Mouse (Mus musculus): ENCODE results near the gene Atrn. TPM values are rescaled to one million over a fixed set of nuclear protein-coding genes. Genes with fewer than 3 reads are reported as not detected.

Atrn gene
- total and polyA plus RNA-seq, 2 experiments from 2014 or later: 12.6 to 76.4 TPM

DNA sequence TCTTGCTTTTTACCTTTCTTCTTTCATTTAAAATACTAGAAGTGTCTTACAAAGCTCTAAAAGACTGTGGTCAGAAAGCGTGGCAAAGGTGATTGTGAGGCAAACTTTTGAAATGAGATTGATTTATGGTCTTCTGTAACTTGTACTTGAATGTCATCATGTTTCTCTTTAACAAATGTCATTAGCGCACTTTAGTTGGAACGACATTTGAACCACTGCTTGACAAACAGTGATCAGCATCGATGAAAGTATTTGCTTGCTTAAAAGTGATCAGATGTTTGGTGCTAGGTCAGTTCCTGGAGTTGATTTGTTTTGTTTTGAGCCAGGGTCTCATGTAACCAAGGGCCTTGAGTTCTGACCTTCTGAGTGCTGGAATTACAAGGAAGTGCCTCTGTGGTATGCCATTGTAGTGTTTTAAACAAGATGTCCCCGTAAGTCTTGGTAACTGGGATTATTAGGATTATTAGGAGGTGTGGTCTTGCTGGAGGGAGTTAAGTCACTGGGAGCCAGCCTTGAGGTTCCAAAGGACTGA is 12.8 kb downstream of the Atrn start:
- H3K9ac ChIP-seq (replicated peaks; ENCODE audit: low read length): no peak overlapping the region
- H3K4me2 ChIP-seq (ENCODE audit: low read depth, low read length): no peak overlapping the region
- H3K4me1 ChIP-seq (ENCODE audit: insufficient read depth, low read length): no peaks in the 10 kb centered on the region
- DNase-seq (ENCODE audit: low spot score) (no peak), ATAC-seq (no peak)
- no peak for TF ChIP-seq CTCF (IDR thresholded peaks at IDR 0.05; ENCODE audit: low read depth)
- no peak overlapping the region for H3K27ac ChIP-seq
- H3K4me3 ChIP-seq (ENCODE audit: low read length): no peak overlapping the region
- no peaks in the 10 kb centered on the region for H3K9me3 ChIP-seq (ENCODE audit: low read length)
- H3K27me3 ChIP-seq (ENCODE audit: insufficient read depth, low read length): no peaks in the 10 kb centered on the region
- 80% methylated on average over 5 of the region's 5 CpGs for WGBS
- H3K36me3 ChIP-seq (ENCODE audit: insufficient read depth, low read length): no peaks in the 10 kb centered on the region

GRCm38 (mm10) chr2:130924950-130925349 is 18.7 kb downstream of the Atrn start:
- H3K9me3 ChIP-seq (ENCODE audit: low read length): no peaks in the 10 kb centered on the region
- H3K4me1 ChIP-seq (ENCODE audit: insufficient read depth, low read length): no peaks in the 10 kb centered on the region
- ATAC-seq (no peak), DNase-seq (ENCODE audit: low spot score) (no peak)
- no peak overlapping the region for H3K4me2 ChIP-seq (ENCODE audit: low read depth, low read length)
- no peaks in the 10 kb centered on the region for H3K36me3 ChIP-seq (ENCODE audit: insufficient read depth, low read length)
- H3K27ac ChIP-seq: no peak overlapping the region
- H3K27me3 ChIP-seq (ENCODE audit: insufficient read depth, low read length): no peaks in the 10 kb centered on the region
- TF ChIP-seq CTCF (IDR thresholded peaks at IDR 0.05; ENCODE audit: low read depth): no peak
- no peak overlapping the region for H3K9ac ChIP-seq (replicated peaks; ENCODE audit: low read length)
- 85% methylated on average over 2 of the region's 2 CpGs for WGBS
- no peak overlapping the region for H3K4me3 ChIP-seq (ENCODE audit: low read length)

DNA sequence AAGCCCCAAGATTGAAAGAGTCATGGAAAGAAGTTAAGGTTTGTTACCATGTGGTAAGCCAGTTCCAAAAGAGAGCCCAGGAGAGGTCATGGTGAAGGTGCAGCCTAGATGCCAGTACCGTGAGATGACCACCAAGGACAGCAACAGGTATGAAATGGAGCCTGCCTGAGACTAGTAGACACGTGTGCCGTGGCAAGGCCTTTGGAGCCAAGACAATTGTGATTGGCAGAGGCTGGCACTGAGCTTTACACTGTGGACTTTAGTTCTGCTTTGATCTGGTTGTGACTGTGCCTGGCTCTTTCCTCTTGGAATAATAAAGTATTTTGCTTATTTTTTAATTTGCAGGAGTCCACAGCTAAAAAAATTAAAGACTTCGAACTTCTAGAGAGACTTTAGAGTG is 21.7 kb downstream of the Atrn start:
- Histone ChIP-seq H3K27ac (no peak overlapping the region), H3K9ac (replicated peaks; ENCODE audit: low read length) (no peak overlapping the region), H3K27me3 (ENCODE audit: insufficient read depth, low read length) (no peaks in the 10 kb centered on the region), H3K9me3 (ENCODE audit: low read length) (no peaks in the 10 kb centered on the region), H3K4me2 (ENCODE audit: low read depth, low read length) (no peak overlapping the region), H3K4me3 (ENCODE audit: low read length) (no peak overlapping the region), H3K4me1 (ENCODE audit: insufficient read depth, low read length) (no peaks in the 10 kb centered on the region), H3K36me3 (ENCODE audit: insufficient read depth, low read length) (no peaks in the 10 kb centered on the region)
- ATAC-seq (no peak), DNase-seq (ENCODE audit: low spot score) (no peak)
- TF ChIP-seq CTCF (IDR thresholded peaks at IDR 0.05; ENCODE audit: low read depth): no peak
- 87% methylated on average over 4 of the region's 4 CpGs for WGBS

DNA sequence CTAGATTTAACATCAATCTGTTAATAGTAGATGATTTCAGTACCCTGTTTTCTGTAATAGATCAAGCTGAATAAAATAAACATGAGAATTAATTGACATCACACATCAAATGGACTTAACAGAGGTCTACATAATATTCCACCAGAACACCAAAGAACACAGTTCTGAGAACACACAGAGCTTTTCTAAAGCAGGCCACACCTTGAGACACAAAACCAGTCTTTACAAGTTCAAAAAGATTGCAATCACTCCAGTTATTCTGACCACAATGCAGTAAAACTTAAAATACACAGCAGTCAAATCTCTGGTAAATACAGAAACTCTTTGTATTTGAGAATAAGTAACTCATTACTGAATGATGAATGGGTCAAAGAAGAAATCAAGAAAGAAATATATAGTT is 22.2 kb downstream of the Atrn start:
- DNase-seq (ENCODE audit: low spot score) (no peak), ATAC-seq (no peak)
- Histone ChIP-seq H3K27ac (no peak overlapping the region), H3K36me3 (ENCODE audit: insufficient read depth, low read length) (no peaks in the 10 kb centered on the region), H3K9me3 (ENCODE audit: low read length) (no peaks in the 10 kb centered on the region), H3K4me2 (ENCODE audit: low read depth, low read length) (no peak overlapping the region), H3K4me3 (ENCODE audit: low read length) (no peak overlapping the region), H3K27me3 (ENCODE audit: insufficient read depth, low read length) (no peaks in the 10 kb centered on the region), H3K4me1 (ENCODE audit: insufficient read depth, low read length) (no peaks in the 10 kb centered on the region), H3K9ac (replicated peaks; ENCODE audit: low read length) (no peak overlapping the region)
- no peak for TF ChIP-seq CTCF (IDR thresholded peaks at IDR 0.05; ENCODE audit: low read depth)

DNA sequence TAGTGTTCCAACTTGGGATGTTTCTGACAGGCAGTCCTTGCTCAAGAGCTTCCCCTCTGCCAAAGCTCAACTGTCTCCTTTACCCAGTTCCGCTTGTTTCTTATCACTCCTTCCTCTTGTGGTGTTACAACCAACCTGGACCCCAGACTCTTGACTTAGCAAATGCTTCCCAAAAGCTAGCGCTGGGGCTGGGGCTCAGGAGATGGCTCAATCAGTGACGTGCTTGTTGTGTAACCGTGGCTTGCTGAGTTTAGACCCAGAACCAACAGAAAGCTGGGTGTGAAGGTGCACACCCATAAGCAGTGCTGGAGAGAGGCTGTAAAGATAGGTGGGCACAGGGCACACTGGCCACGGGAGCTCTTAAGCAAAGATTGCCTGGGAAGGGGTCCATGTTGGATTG is 23.7 kb downstream of the Atrn start:
- DNase-seq (ENCODE audit: low spot score) (no peak), ATAC-seq (no peak)
- Histone ChIP-seq H3K9me3 (ENCODE audit: low read length) (no peaks in the 10 kb centered on the region), H3K27me3 (ENCODE audit: insufficient read depth, low read length) (no peaks in the 10 kb centered on the region), H3K4me2 (ENCODE audit: low read depth, low read length) (no peak overlapping the region), H3K4me1 (ENCODE audit: insufficient read depth, low read length) (no peaks in the 10 kb centered on the region), H3K4me3 (ENCODE audit: low read length) (no peak overlapping the region), H3K9ac (replicated peaks; ENCODE audit: low read length) (no peak overlapping the region), H3K27ac (no peak overlapping the region), H3K36me3 (ENCODE audit: insufficient read depth, low read length) (no peaks in the 10 kb centered on the region)
- WGBS: 93% methylated on average over 5 of the region's 5 CpGs
- TF ChIP-seq CTCF (IDR thresholded peaks at IDR 0.05; ENCODE audit: low read depth): no peak

DNA sequence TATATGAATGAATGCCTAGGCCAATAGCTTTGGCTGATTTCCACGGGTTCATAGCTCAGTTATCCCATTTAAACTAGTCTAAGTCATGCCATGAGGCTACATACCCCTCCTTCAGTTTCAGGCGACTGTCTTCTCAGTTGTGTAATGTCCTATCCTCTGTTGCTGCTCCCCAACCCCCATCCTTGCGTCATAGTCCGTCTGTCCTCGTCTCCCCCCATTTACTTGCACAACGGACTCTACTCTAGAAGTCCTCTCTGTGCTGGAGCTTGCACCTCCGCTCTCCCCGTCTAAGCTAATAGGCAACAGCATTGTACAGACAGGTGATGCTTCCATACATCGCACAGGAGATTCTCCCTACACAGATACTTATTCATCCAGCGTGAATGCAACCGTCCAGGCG is 26.6 kb downstream of the Atrn start:
- Histone ChIP-seq H3K27ac (no peak overlapping the region), H3K9ac (replicated peaks; ENCODE audit: low read length) (no peak overlapping the region), H3K36me3 (ENCODE audit: insufficient read depth, low read length) (no peaks in the 10 kb centered on the region), H3K4me3 (ENCODE audit: low read length) (no peak overlapping the region), H3K9me3 (ENCODE audit: low read length) (no peaks in the 10 kb centered on the region), H3K4me1 (ENCODE audit: insufficient read depth, low read length) (no peaks in the 10 kb centered on the region), H3K4me2 (ENCODE audit: low read depth, low read length) (no peak overlapping the region), H3K27me3 (ENCODE audit: insufficient read depth, low read length) (no peaks in the 10 kb centered on the region)
- WGBS: 89% methylated on average over 12 of the region's 12 CpGs
- ATAC-seq: no peak
- TF ChIP-seq CTCF (IDR thresholded peaks at IDR 0.05; ENCODE audit: low read depth): no peak
- DNase-seq (ENCODE audit: low spot score): no peak

DNA sequence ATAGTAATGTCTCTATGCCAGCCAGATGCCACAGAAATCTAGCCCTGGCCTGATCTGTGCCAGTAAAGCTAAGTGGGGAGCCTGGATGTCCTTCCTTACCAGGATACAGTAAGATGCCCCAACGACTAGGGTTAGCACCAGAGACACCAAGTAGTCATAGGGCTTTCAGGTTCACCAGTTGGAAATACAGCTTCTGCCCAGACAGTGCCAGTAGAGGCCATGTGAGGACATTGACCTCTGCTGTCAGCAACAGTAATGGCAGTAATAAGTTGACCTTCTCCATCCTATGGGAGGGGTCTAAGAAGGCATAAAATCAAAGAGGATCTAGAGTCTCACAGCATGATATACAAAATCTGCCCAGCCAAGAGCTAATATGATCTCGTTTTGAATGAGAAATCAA is 43.5 kb downstream of the Atrn start:
- Histone ChIP-seq H3K4me3 (ENCODE audit: low read length) (no peak overlapping the region), H3K27ac (no peak overlapping the region), H3K4me2 (ENCODE audit: low read depth, low read length) (no peak overlapping the region), H3K9ac (replicated peaks; ENCODE audit: low read length) (no peak overlapping the region), H3K27me3 (ENCODE audit: insufficient read depth, low read length) (no peaks in the 10 kb centered on the region), H3K36me3 (ENCODE audit: insufficient read depth, low read length) (peaks cover 9% of the 10 kb centered on the region; the same call in 1 of the 2 replicates), H3K4me1 (ENCODE audit: insufficient read depth, low read length) (no peaks in the 10 kb centered on the region), H3K9me3 (ENCODE audit: low read length) (no peaks in the 10 kb centered on the region)
- ATAC-seq: no peak
- 70% methylated on average over 2 of the region's 2 CpGs for WGBS
- no peak for DNase-seq (ENCODE audit: low spot score)
- TF ChIP-seq CTCF (IDR thresholded peaks at IDR 0.05; ENCODE audit: low read depth): no peak

All from hindbrain, postnatal 0 days (tissue).